In the genomic region with DNA sequence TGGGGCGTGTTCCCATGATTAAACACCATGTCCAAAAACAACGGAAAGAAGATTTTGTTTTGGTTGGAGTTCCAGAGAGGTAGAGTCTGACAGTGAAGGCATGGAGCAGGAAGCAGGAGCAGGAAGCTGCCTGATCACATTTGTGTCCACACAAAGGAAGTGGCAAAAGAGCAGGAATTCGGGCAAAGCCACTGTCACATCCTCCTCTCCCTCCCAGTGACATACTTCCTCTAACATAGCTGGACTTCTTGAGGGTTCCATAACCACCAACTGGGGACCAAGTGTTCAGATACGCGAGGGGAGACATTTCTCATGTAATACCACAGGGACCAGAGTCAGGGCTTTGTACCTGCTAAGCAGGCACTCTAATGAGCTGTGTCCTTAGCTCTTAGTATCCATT, we compare ENCODE assay signal across 14 mouse cellular contexts. TPM values are rescaled to one million over a fixed set of nuclear protein-coding genes. Genes with fewer than 3 reads are reported as not detected.
DNase-seq lines count a peak whose midpoint lies in the region; ATAC-seq and TF ChIP-seq lines count a peak whose summit lies in the region.
"Had no signal": no experiment of that assay in that cellular context is flagged by ENCODE, and none has a peak within 500 bp of the region (broad histone marks: within the 10 kb centered on the region; RNA-seq: fewer than 3 reads in every experiment).

No protein-coding gene starts in this region.

- peak overlapping the region; percentile 48; the same call in 1 of the 2 replicates for H3K27ac ChIP-seq in hindbrain, embryonic 15.5 days (replicated peaks)
- no peak overlapping the region for H3K27ac ChIP-seq in hindbrain, postnatal 0 days
- H3K27ac ChIP-seq in midbrain, embryonic 11.5 days (ENCODE audit: low read depth, low read length), result no peak overlapping the region
- no peak overlapping the region for H3K27ac ChIP-seq in midbrain, postnatal 0 days (ENCODE audit: low read depth, low read length)
- H3K27ac ChIP-seq: forebrain, embryonic 13.5 days; kidney, postnatal 0 days; limb, embryonic 13.5 days had no signal

- peaks cover 11% of the 10 kb centered on the region for H3K36me3 ChIP-seq in hindbrain, embryonic 15.5 days
- peaks cover 6% of the 10 kb centered on the region; the same call in 1 of the 2 replicates for H3K36me3 ChIP-seq in hindbrain, postnatal 0 days (ENCODE audit: insufficient read depth, low read length)
- no peaks in the 10 kb centered on the region for H3K36me3 ChIP-seq in midbrain, embryonic 11.5 days (ENCODE audit: control insufficient read depth, insufficient read depth, low read length)
- peaks cover 13% of the 10 kb centered on the region; the same call in 1 of the 2 replicates for H3K36me3 ChIP-seq in midbrain, postnatal 0 days (ENCODE audit: insufficient read depth, low read length)

- WGBS in hindbrain, embryonic 15.5 days, result 92% methylated on average over 5 of the region's 5 CpGs
- 90% methylated on average over 5 of the region's 5 CpGs for WGBS in hindbrain, postnatal 0 days
- 92% methylated on average over 5 of the region's 5 CpGs for WGBS in midbrain, embryonic 11.5 days
- 83% methylated on average over 5 of the region's 5 CpGs for WGBS in midbrain, postnatal 0 days

- no peak overlapping the region for H3K4me2 ChIP-seq in hindbrain, embryonic 15.5 days
- H3K4me2 ChIP-seq in hindbrain, postnatal 0 days (ENCODE audit: low read depth, low read length), result no peak overlapping the region
- H3K4me2 ChIP-seq in midbrain, embryonic 11.5 days, result no peak overlapping the region
- H3K4me2 ChIP-seq in midbrain, postnatal 0 days (ENCODE audit: low read depth, low read length, poor library complexity, severe bottlenecking), result no peak overlapping the region
- H3K4me2 ChIP-seq: forebrain, embryonic 13.5 days; heart, embryonic 11.5 days; limb, embryonic 13.5 days had no signal

- no peak for TF ChIP-seq CTCF in hindbrain, postnatal 0 days (IDR thresholded peaks at IDR 0.05; ENCODE audit: low read depth)
- no peak for TF ChIP-seq CTCF in midbrain, postnatal 0 days (IDR thresholded peaks at IDR 0.05)

- no peak for ATAC-seq in hindbrain, embryonic 15.5 days (ENCODE audit: low FRiP score, low read depth)
- ATAC-seq in hindbrain, postnatal 0 days, result no peak
- ATAC-seq in midbrain, embryonic 11.5 days (ENCODE audit: low FRiP score), result no peak
- ATAC-seq in midbrain, postnatal 0 days (ENCODE audit: low FRiP score), result no peak
- ATAC-seq in common myeloid progenitor, adult 5-6 weeks (replicated peaks; ENCODE audit: low read depth, poor library complexity, severe bottlenecking), result peak; percentile 21
- peak; percentile 10; the same call in 1 of the 2 replicates for ATAC-seq in megakaryocyte progenitor cell, adult 5-6 weeks (replicated peaks; ENCODE audit: poor library complexity)
- ATAC-seq in erythroblast, adult 5-6 weeks (replicated peaks; ENCODE audit: low FRiP score, poor library complexity, severe bottlenecking), result no peak
- ATAC-seq: forebrain, embryonic 13.5 days had no signal

- H3K27me3 ChIP-seq in hindbrain, embryonic 15.5 days, result no peaks in the 10 kb centered on the region
- no peaks in the 10 kb centered on the region for H3K27me3 ChIP-seq in hindbrain, postnatal 0 days (ENCODE audit: insufficient read depth, low read length)
- no peaks in the 10 kb centered on the region for H3K27me3 ChIP-seq in midbrain, embryonic 11.5 days (ENCODE audit: control insufficient read depth, insufficient read depth, low read length)
- no peaks in the 10 kb centered on the region for H3K27me3 ChIP-seq in midbrain, postnatal 0 days (ENCODE audit: insufficient read depth, low read length)
- H3K27me3 ChIP-seq: forebrain, embryonic 13.5 days; limb, embryonic 13.5 days had no signal

- no peak overlapping the region for H3K9ac ChIP-seq in hindbrain, embryonic 15.5 days
- H3K9ac ChIP-seq in hindbrain, postnatal 0 days (replicated peaks; ENCODE audit: low read length), result no peak overlapping the region
- no peak overlapping the region for H3K9ac ChIP-seq in midbrain, embryonic 11.5 days (ENCODE audit: low read length)
- H3K9ac ChIP-seq in midbrain, postnatal 0 days (replicated peaks; ENCODE audit: low read length, poor library complexity, severe bottlenecking), result no peak overlapping the region
- H3K9ac ChIP-seq: forebrain, embryonic 13.5 days; limb, embryonic 13.5 days had no signal

- DNase-seq in hindbrain, postnatal 0 days (ENCODE audit: low spot score), result no peak
- DNase-seq in midbrain, embryonic 11.5 days (ENCODE audit: low spot score, missing footprints), result peak; percentile 33
- DNase-seq in midbrain, postnatal 0 days (ENCODE audit: low spot score), result no peak
- DNase-seq: gastrocnemius, postnatal 25 days; retina, postnatal 1 day had no signal

- peaks cover 6% of the 10 kb centered on the region; the same call in 1 of the 2 replicates for H3K4me1 ChIP-seq in hindbrain, embryonic 15.5 days (replicated peaks)
- no peaks in the 10 kb centered on the region; the same call in 1 of the 2 replicates for H3K4me1 ChIP-seq in hindbrain, postnatal 0 days (ENCODE audit: insufficient read depth, low read length)
- H3K4me1 ChIP-seq in midbrain, embryonic 11.5 days (ENCODE audit: control insufficient read depth, insufficient read depth, low read length), result no peaks in the 10 kb centered on the region
- H3K4me1 ChIP-seq in midbrain, postnatal 0 days (ENCODE audit: insufficient read depth, low read length), result no peaks in the 10 kb centered on the region
- H3K4me1 ChIP-seq: forebrain, embryonic 13.5 days had no signal

- no peaks in the 10 kb centered on the region for H3K9me3 ChIP-seq in hindbrain, embryonic 15.5 days
- no peaks in the 10 kb centered on the region for H3K9me3 ChIP-seq in hindbrain, postnatal 0 days (ENCODE audit: low read length)
- H3K9me3 ChIP-seq in midbrain, embryonic 11.5 days (ENCODE audit: control insufficient read depth, low read length), result no peaks in the 10 kb centered on the region
- no peaks in the 10 kb centered on the region for H3K9me3 ChIP-seq in midbrain, postnatal 0 days (ENCODE audit: low read length)
- H3K9me3 ChIP-seq: forebrain, embryonic 13.5 days; limb, embryonic 13.5 days had no signal

- H3K4me3 ChIP-seq in hindbrain, embryonic 15.5 days, result no peak overlapping the region
- H3K4me3 ChIP-seq in hindbrain, postnatal 0 days (ENCODE audit: low read length), result no peak overlapping the region
- no peak overlapping the region for H3K4me3 ChIP-seq in midbrain, embryonic 11.5 days (ENCODE audit: low read depth, low read length)
- no peak overlapping the region for H3K4me3 ChIP-seq in midbrain, postnatal 0 days (ENCODE audit: low read depth, low read length)
- H3K4me3 ChIP-seq: erythroblast, embryonic 14.5 days; forebrain, embryonic 13.5 days; limb, embryonic 13.5 days had no signal

RNA-seq across cellular contexts. Expression of a gene that starts 25.2 kb away (rescaled TPM):
- polyA plus RNA-seq in hindbrain, embryonic 15.5 days (2015; fragmentation: Nextera tagmentation; extraction: Ambion mirVana), result 13.7 and 15.0 TPM in 2 replicates
- total RNA-seq in hindbrain, postnatal 0 days (2014; rRNA removed), result 7.8 and 11.1 TPM in 2 replicates
- polyA plus RNA-seq in hindbrain, postnatal 0 days (2015; fragmentation: Nextera tagmentation; extraction: Ambion mirVana), result 8.7 and 10.1 TPM in 2 replicates
- 16.0 and 18.0 TPM in 2 replicates for polyA plus RNA-seq in midbrain, embryonic 11.5 days (2014; fragmentation: Nextera tagmentation; extraction: Ambion mirVana)
- total RNA-seq in midbrain, postnatal 0 days (2014; rRNA removed), result 11.0 and 13.4 TPM in 2 replicates
- polyA plus RNA-seq in midbrain, postnatal 0 days (2015; fragmentation: Nextera tagmentation; extraction: Ambion mirVana), result 10.2 and 10.5 TPM in 2 replicates
- total RNA-seq in common myeloid progenitor, adult 5-6 weeks (2017), result 41.5 and 45.5 TPM in 2 replicates
- 23.9 and 29.3 TPM in 2 replicates for total RNA-seq in megakaryocyte progenitor cell, adult 5-6 weeks (2015)
- total RNA-seq in megakaryocyte progenitor cell, adult 5-6 weeks (2017), result 29.4 and 45.9 TPM in 2 replicates
- total RNA-seq in erythroblast, adult 5-6 weeks (2015; ENCODE audit: low replicate concordance), result 44.1 and 50.5 TPM in 2 replicates
- total RNA-seq in erythroblast, adult 5-6 weeks (2017; ENCODE audit: low replicate concordance), result 81.8 and 274 TPM in 2 replicates

Comparison
In these comparisons a context has a peak if more than half of its experiments do, and no peak if none do; other contexts are left out.
1. ATAC-seq: peak in common myeloid progenitor, adult 5-6 weeks (single experiment) and megakaryocyte progenitor cell, adult 5-6 weeks (single experiment); none in hindbrain, embryonic 15.5 days (single experiment), hindbrain, postnatal 0 days (single experiment), midbrain, embryonic 11.5 days (single experiment), midbrain, postnatal 0 days (single experiment) and erythroblast, adult 5-6 weeks (single experiment).